11 mouse cellular contexts compared by ENCODE assay signal in genomic region chr7:113961500-113961895, GRCm38 (mm10).
A peak's percentile ranks its signal among the peaks of the same experiment; 100 is the strongest.
DNase-seq lines count a peak whose midpoint lies in the region; ATAC-seq and TF ChIP-seq lines count a peak whose summit lies in the region.
"Had no signal": no experiment of that assay in that cellular context is flagged by ENCODE, and none has a peak within 500 bp of the region (broad histone marks: within the 10 kb centered on the region; RNA-seq: fewer than 3 reads in every experiment).

No protein-coding gene starts in this region.

- DNase-seq in gastrocnemius, postnatal 10 days: peak; percentile 8
- no peak for DNase-seq in gastrocnemius, postnatal 36 days
- peak; percentile 45 for DNase-seq in ovary, postnatal 36 days (ENCODE audit: low spot score)
- no peak for DNase-seq in ovary, postnatal 14 days (ENCODE audit: low spot score)
- DNase-seq in right cerebral cortex, postnatal 10 days (ENCODE audit: low spot score in 2 of 2): peak; percentile 64 to 76
- DNase-seq in thymus, adult 2 months: no peak
- DNase-seq in spleen, adult 18-20 months: no peak

- 84% methylated on average over 3 of the region's 3 CpGs for WGBS in thymus, adult 2 months

- no peaks in the 10 kb centered on the region for H3K4me1 ChIP-seq in thymus, adult 2 months (replicated peaks; ENCODE audit: control insufficient read depth, insufficient read depth, low read length)
- H3K4me1 ChIP-seq: neural tube, embryonic 13.5 days had no signal

- no peak for TF ChIP-seq POLR2A in thymus, adult 2 months (IDR thresholded peaks at IDR 0.05; ENCODE audit: control insufficient read depth, extremely low read depth, insufficient read depth, low read length, poor library complexity)

- intact Hi-C loops in gastrocnemius, postnatal 36 days (cut with DNase I): no loop called here

- no peak for TF ChIP-seq CTCF in thymus, adult 2 months (IDR thresholded peaks at IDR 0.05; ENCODE audit: borderline replicate concordance, control insufficient read depth, extremely low read depth, insufficient read depth, low read length, poor library complexity)

- no peaks in the 10 kb centered on the region for H3K36me3 ChIP-seq in thymus, adult 2 months (ENCODE audit: control insufficient read depth, insufficient read depth, low read length)
- H3K36me3 ChIP-seq: limb, embryonic 13.5 days; neural tube, embryonic 13.5 days had no signal

- H3K4me3 ChIP-seq in thymus, adult 2 months (ENCODE audit: control insufficient read depth, insufficient read depth, low read length): no peak overlapping the region
- H3K4me3 ChIP-seq: limb, embryonic 13.5 days; neural tube, embryonic 13.5 days had no signal

- H3K27ac ChIP-seq in thymus, adult 2 months (ENCODE audit: control insufficient read depth, insufficient read depth, low read length): no peak overlapping the region
- H3K27ac ChIP-seq: limb, embryonic 13.5 days; neural tube, embryonic 13.5 days had no signal

- H3K27me3 ChIP-seq in thymus, adult 2 months (ENCODE audit: control insufficient read depth, insufficient read depth, low read length): no peaks in the 10 kb centered on the region
- H3K27me3 ChIP-seq: CH12.LX; limb, embryonic 13.5 days; neural tube, embryonic 13.5 days had no signal

- ATAC-seq in frontal cortex, adult (ENCODE audit: low TSS enrichment): peak; percentile 57

Comparison
In these comparisons a context has a peak if more than half of its experiments do, and no peak if none do; other contexts are left out.
1. DNase-seq: peak in gastrocnemius, postnatal 10 days (single experiment), ovary, postnatal 36 days (single experiment) and right cerebral cortex, postnatal 10 days (2 of 2); none in gastrocnemius, postnatal 36 days (0 of 2), ovary, postnatal 14 days (single experiment), thymus, adult 2 months (single experiment) and spleen, adult 18-20 months (0 of 2).